Mouse (Mus musculus) bone marrow, adult 2 months (tissue): ENCODE measurements around the gene Adgrl3.

Source experiments
- CTCF ChIP-seq: fragments of 200-500 bp; IDR thresholded peaks from 2 replicates; pipeline ENCODE4 v1.5.1; 2011; ENCODE audit warnings: low read length, control low read depth; ENCODE audit not compliant: control insufficient read depth, insufficient read depth
- POLR2A ChIP-seq: fragments of 200-500 bp; IDR thresholded peaks from 2 replicates; pipeline ENCODE4 v1.6.1; 2011; ENCODE audit warnings: low read depth, mild to moderate bottlenecking, control low read depth, low read length, borderline replicate concordance; ENCODE audit not compliant: control insufficient read depth

DNA sequence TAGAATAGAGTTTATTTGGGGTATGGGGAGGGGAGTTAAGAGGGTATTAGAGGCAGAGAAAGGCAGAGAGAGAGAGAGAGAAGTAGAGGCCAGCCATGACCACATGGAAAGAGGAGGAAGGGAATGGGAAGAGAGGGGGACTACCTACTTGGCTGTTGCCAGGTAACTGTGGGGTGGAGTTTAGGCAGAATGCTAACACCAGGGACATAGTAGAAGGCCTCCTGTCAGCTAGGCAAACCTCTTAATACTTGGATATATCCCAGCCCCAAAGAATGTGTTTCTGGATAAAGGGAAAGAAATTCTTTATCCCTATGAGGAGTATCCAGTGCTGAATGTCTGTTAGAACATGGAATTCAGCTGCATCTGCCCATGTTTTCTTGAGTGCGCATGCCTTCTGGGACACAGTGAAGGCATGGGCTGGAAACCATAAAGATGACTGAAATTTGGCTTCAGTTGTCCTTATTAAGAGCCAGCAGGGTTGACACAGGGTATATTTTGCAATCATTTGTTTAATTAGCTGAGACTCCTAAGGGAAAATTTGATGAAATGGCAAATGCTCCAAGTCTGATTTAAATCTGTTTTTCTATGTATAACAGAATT lies 573.6 kb downstream of the Adgrl3 start:
- TF ChIP-seq CTCF (no peak), POLR2A (no peak)
